Mouse (Mus musculus): ENCODE results near the gene H2-Ob. TPM values are rescaled to one million over a fixed set of nuclear protein-coding genes. Genes with fewer than 3 reads are reported as not detected.
A peak's percentile ranks its signal among the peaks of the same experiment; 100 is the strongest.

H2-Ob gene
- polyA plus RNA-seq, 1 experiment from 2014 or later, result 0.30 TPM

DNA sequence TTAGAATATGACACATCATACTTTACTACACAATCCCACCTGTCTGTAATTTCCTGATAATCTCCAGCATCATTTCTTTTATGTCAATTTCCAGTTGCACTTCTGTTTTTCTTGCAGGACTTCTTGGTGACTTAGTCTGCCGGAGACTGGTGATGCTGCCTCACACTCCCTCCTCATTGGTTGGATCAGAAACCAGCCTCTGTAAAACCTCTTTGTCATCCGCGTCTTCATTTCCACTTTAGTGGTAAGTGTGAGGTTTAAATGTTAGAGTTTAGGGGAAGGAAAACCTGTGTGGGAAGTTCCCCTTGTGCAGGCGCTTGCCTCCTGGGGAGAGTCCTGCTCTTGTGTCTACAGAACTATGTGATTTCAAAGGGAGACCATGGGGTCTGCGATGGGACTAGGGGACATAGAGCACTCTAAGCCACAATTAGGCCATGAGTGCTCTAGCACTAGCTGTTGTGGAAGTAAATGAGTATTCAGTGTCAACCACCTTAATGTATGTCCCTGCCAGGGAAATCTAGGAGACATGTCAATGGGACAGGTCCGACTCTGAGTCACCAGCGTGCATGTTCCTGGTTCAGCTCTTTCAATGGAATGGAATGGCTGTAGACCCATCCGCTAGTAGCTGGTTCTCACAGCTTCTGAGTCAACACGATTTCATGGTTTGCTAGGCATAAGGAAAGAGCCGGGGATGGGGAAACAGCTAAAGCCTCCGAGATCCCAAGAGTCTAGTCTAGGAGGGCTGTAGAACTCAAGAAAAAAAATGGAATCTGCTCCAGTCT, 19.1 kb downstream of the H2-Ob start, which contains the start of gene H2-Ab1:
TSS of gene H2-Ab1 (plus strand) at position 96 of the 782 bp plus-strand sequence.
- ATAC-seq, result no peak
- H3K4me3 ChIP-seq (ENCODE audit: low read depth, low read length), result no peak within 1 kb of the TSS
- no peak within 1 kb of the TSS for H3K9ac ChIP-seq (ENCODE audit: low read depth, low read length)
- WGBS, result 73% methylated on average over 11 of the region's 11 CpGs
- no peaks in the 10 kb centered on the region for H3K4me1 ChIP-seq (replicated peaks; ENCODE audit: control insufficient read depth, insufficient read depth, low read length)
- no peak for TF ChIP-seq CTCF (IDR thresholded peaks at IDR 0.05; ENCODE audit: low read depth)
- H3K36me3 ChIP-seq (ENCODE audit: control insufficient read depth, insufficient read depth), result no peaks in the 10 kb centered on the region
- H3K27me3 ChIP-seq (replicated peaks; ENCODE audit: control insufficient read depth, insufficient read depth, low read length), result peaks cover 18% of the 10 kb centered on the region; the same call in 1 of the 2 replicates
- no peak within 1 kb of the TSS for H3K4me2 ChIP-seq (replicated peaks; ENCODE audit: low read depth)
- H3K27ac ChIP-seq (ENCODE audit: low read depth, low read length), result no peak within 1 kb of the TSS
- H3K9me3 ChIP-seq (ENCODE audit: control insufficient read depth), result no peaks in the 10 kb centered on the region

DNA sequence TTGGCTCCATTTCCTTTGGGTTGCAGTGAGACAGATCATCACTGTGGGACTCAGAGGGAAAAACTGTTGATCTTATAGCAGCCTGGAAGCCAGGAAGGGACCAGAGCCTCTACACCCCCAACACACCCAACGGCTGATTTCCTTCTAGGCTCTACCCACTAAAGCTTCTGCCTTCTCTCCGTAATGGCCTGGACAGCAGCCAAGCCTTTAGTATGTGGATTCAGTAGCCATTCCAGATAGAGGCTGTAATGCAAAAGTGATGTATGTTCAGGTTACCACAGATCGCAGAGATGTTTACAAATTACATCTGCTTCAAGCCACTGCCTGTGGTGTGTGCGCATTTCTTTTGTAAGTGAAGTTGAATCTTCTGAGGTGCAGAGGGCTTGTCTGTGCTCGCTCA, 21.8 kb downstream of the H2-Ob start:
- H3K4me3 ChIP-seq (ENCODE audit: low read depth, low read length), result no peak overlapping the region
- H3K9me3 ChIP-seq (ENCODE audit: control insufficient read depth), result no peaks in the 10 kb centered on the region
- H3K36me3 ChIP-seq (ENCODE audit: control insufficient read depth, insufficient read depth), result no peaks in the 10 kb centered on the region
- peaks cover 3% of the 10 kb centered on the region; the same call in 1 of the 2 replicates for H3K4me1 ChIP-seq (replicated peaks; ENCODE audit: control insufficient read depth, insufficient read depth, low read length)
- no peak for ATAC-seq
- H3K27ac ChIP-seq (ENCODE audit: low read depth, low read length), result no peak overlapping the region
- H3K4me2 ChIP-seq (replicated peaks; ENCODE audit: low read depth), result no peak overlapping the region
- peaks cover 38% of the 10 kb centered on the region for H3K27me3 ChIP-seq (replicated peaks; ENCODE audit: control insufficient read depth, insufficient read depth, low read length)
- WGBS, result 55% methylated on average over 5 of the region's 5 CpGs
- no peak for TF ChIP-seq CTCF (IDR thresholded peaks at IDR 0.05; ENCODE audit: low read depth)
- no peak overlapping the region for H3K9ac ChIP-seq (ENCODE audit: low read depth, low read length)

DNA sequence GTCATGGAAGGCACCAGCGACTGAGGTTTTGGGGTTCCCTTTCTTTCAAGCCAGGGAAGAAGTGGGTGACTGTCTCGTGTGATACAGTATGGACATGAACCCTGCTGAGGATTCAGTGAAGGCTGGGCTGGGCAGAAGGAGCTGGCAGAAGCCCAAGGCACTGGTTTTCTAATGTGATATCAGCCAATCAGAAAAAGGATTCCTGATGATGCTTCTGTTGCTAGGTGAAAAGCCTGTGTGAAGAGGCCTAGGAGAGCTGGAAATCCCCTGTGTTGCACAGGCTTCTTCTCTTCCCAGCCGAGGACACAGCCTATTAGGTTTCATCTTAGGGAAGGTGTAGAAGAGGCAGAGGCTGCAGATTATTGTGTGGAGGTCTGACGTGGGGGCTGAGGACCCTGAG, 22.8 kb downstream of the H2-Ob start:
- Histone ChIP-seq H3K36me3 (ENCODE audit: control insufficient read depth, insufficient read depth) (no peaks in the 10 kb centered on the region), H3K4me1 (replicated peaks; ENCODE audit: control insufficient read depth, insufficient read depth, low read length) (peaks cover 3% of the 10 kb centered on the region; the same call in 1 of the 2 replicates), H3K9me3 (ENCODE audit: control insufficient read depth) (no peaks in the 10 kb centered on the region), H3K4me2 (replicated peaks; ENCODE audit: low read depth) (no peak overlapping the region), H3K9ac (ENCODE audit: low read depth, low read length) (no peak overlapping the region), H3K27ac (ENCODE audit: low read depth, low read length) (no peak overlapping the region), H3K27me3 (replicated peaks; ENCODE audit: control insufficient read depth, insufficient read depth, low read length) (peaks cover 37% of the 10 kb centered on the region), H3K4me3 (ENCODE audit: low read depth, low read length) (no peak overlapping the region)
- WGBS, result 27% methylated on average over 4 of the region's 4 CpGs
- TF ChIP-seq CTCF (IDR thresholded peaks at IDR 0.05; ENCODE audit: low read depth), result no peak
- ATAC-seq, result 0 out of 2 replicates have a peak, but pooled peaks have one; percentile 29

DNA sequence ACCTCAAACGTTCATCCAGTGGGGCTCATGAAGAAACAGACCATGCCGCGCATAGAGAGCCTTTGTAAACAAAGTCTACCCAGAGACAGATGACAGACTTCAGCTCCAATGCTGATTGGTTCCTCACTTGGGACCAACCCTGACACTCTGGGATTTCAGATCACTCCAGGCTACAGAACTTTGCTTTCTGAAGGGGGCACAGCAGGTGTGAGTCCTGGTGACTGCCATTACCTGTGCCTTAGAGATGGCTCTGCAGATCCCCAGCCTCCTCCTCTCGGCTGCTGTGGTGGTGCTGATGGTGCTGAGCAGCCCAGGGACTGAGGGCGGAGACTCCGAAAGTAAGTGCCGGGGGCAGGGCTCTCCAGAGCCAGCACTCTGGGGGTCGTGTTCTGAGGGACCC, 24.4 kb downstream of the H2-Ob start:
- TF ChIP-seq CTCF (IDR thresholded peaks at IDR 0.05; ENCODE audit: low read depth), result no peak
- H3K9me3 ChIP-seq (ENCODE audit: control insufficient read depth), result no peaks in the 10 kb centered on the region
- H3K4me2 ChIP-seq (replicated peaks; ENCODE audit: low read depth), result peak overlapping the region; percentile 99
- H3K9ac ChIP-seq (ENCODE audit: low read depth, low read length), result peak overlapping the region; percentile 22; the same call in 1 of the 2 replicates
- peak; percentile 66 for ATAC-seq
- no peak overlapping the region for H3K27ac ChIP-seq (ENCODE audit: low read depth, low read length)
- peaks cover 3% of the 10 kb centered on the region; the same call in 1 of the 2 replicates for H3K4me1 ChIP-seq (replicated peaks; ENCODE audit: control insufficient read depth, insufficient read depth, low read length)
- 2% methylated on average over 8 of the region's 8 CpGs for WGBS
- H3K36me3 ChIP-seq (ENCODE audit: control insufficient read depth, insufficient read depth), result no peaks in the 10 kb centered on the region
- peak overlapping the region; percentile 58 for H3K4me3 ChIP-seq (ENCODE audit: low read depth, low read length)
- H3K27me3 ChIP-seq (replicated peaks; ENCODE audit: control insufficient read depth, insufficient read depth, low read length), result peaks cover 29% of the 10 kb centered on the region

DNA sequence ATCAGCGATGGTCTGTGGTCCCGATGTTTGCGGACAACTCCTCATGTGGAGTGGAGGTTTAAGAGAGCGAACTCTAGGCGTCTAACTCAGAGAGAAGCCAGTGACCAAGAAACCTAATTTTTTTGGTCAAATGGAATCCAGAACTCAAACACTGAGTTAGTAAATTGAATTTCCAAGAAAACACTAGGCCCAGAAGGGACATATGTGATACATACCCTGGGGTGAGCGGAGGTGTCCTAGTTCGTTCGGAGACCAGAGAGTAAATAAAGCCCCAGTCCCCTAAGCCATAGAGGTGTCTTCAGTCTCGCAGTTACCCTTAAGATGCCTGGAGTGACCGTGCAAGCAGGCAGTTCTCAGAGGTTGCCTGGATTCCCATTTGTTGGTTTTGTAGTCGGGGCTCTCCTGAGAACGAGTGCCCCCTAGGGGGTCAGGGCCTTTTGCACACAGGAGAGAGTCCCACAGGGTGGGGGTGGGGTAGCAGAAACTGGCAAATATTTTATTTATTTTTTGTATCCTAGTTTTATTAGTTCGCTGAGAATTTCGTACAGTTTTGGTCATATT, 25.2 kb downstream of the H2-Ob start:
- no peaks in the 10 kb centered on the region for H3K9me3 ChIP-seq (ENCODE audit: control insufficient read depth)
- WGBS, result 13% methylated on average over 14 of the region's 14 CpGs
- no peak for ATAC-seq
- TF ChIP-seq CTCF (IDR thresholded peaks at IDR 0.05; ENCODE audit: low read depth), result peak; percentile 39
- peak overlapping the region; percentile 99 for H3K4me2 ChIP-seq (replicated peaks; ENCODE audit: low read depth)
- no peak overlapping the region; the same call in 1 of the 2 replicates for H3K9ac ChIP-seq (ENCODE audit: low read depth, low read length)
- H3K27ac ChIP-seq (ENCODE audit: low read depth, low read length), result no peak overlapping the region
- H3K4me3 ChIP-seq (ENCODE audit: low read depth, low read length), result peak overlapping the region; percentile 58
- peaks cover 3% of the 10 kb centered on the region; the same call in 1 of the 2 replicates for H3K4me1 ChIP-seq (replicated peaks; ENCODE audit: control insufficient read depth, insufficient read depth, low read length)
- H3K36me3 ChIP-seq (ENCODE audit: control insufficient read depth, insufficient read depth), result no peaks in the 10 kb centered on the region
- peaks cover 27% of the 10 kb centered on the region for H3K27me3 ChIP-seq (replicated peaks; ENCODE audit: control insufficient read depth, insufficient read depth, low read length)
